Mouse (Mus musculus): Measurements from ENCODE around the gene Fktn. TPM values are rescaled to one million over a fixed set of nuclear protein-coding genes. Genes with fewer than 3 reads are reported as not detected.
"Not testable (repeated sequence)": the region's sequence is repeated elsewhere in the genome, so short reads cannot be mapped to it uniquely, and the experiment has no call there.

The Fktn gene
- total RNA-seq (2021) (10 to 100 TPM; 20.4 to 21.4 TPM), polyA plus RNA-seq (2012; rRNA removed) (6.6 and 15.8 TPM in 2 replicates)
- long read RNA-seq, full-length matches to known transcripts: 6 of 13 reads
- long read RNA-seq, partial matches to known transcripts: 4 of 13 reads
- long read RNA-seq, other reads (novel, unspliced or antisense): 3 of 13 reads

GRCm38 (mm10) chr4:53713704-53714050 lies at the start of gene Fktn:
Fktn (plus strand) TSS chr4:53713998.
- TF ChIP-seq CTCF (IDR thresholded peaks at IDR 0.05): no peak
- TF ChIP-seq EP300 (IDR thresholded peaks at IDR 0.05; ENCODE audit: insufficient read depth, low read depth, low read length): no peak
- no peak for TF ChIP-seq POLR2A (IDR thresholded peaks at IDR 0.05; ENCODE audit: insufficient read depth, low read depth, low read length)
- peak within 1 kb of the TSS; percentile 72 for H3K4me3 ChIP-seq
- DNase-seq: no peak
- no peaks in the 10 kb centered on the region; the same call in 1 of the 2 replicates for H3K27me3 ChIP-seq (ENCODE audit: control insufficient read depth, insufficient read depth, low read length)
- 26% methylated on average over 7 of the region's 7 CpGs for WGBS
- peaks cover 3% of the 10 kb centered on the region; the same call in 1 of the 2 replicates for H3K36me3 ChIP-seq (ENCODE audit: control insufficient read depth, insufficient read depth, low read length)
- H3K27ac ChIP-seq: peak within 1 kb of the TSS; percentile 90
- intact Hi-C loops (cut with DNase I): loop anchor here (1.0 kb wide), 1 partner anchor 82 kb away; the partner anchor contains the start of gene Fsd1l
- peaks cover 2% of the 10 kb centered on the region; the same call in 1 of the 2 replicates for H3K79me2 ChIP-seq (replicated peaks; ENCODE audit: control insufficient read depth, insufficient read depth, low read length)
- H3K9ac ChIP-seq (ENCODE audit: low read depth, low read length): peak within 1 kb of the TSS; percentile 96
- H3K4me1 ChIP-seq (ENCODE audit: control insufficient read depth, insufficient read depth, low read length): no peaks in the 10 kb centered on the region; the same call in 1 of the 2 replicates

- H3K27me3 ChIP-seq (ENCODE audit: control insufficient read depth, insufficient read depth, low read length): no peaks in the 10 kb centered on the region
- H3K4me1 ChIP-seq (ENCODE audit: control insufficient read depth, insufficient read depth, low read length): no peaks in the 10 kb centered on the region
- H3K79me2 ChIP-seq (replicated peaks; ENCODE audit: control insufficient read depth, insufficient read depth, low read length): no peaks in the 10 kb centered on the region; the same call in 1 of the 2 replicates
- H3K9ac ChIP-seq (ENCODE audit: low read depth, low read length): no peak overlapping the region
- intact Hi-C loops (cut with DNase I): no loop called here
- no peaks in the 10 kb centered on the region for H3K36me3 ChIP-seq (ENCODE audit: control insufficient read depth, insufficient read depth, low read length)
- TF ChIP-seq POLR2A (IDR thresholded peaks at IDR 0.05; ENCODE audit: insufficient read depth, low read depth, low read length) (no peak), EP300 (IDR thresholded peaks at IDR 0.05; ENCODE audit: insufficient read depth, low read depth, low read length) (no peak), CTCF (IDR thresholded peaks at IDR 0.05) (no peak)
- DNase-seq: no peak
- H3K27ac ChIP-seq: no peak overlapping the region
- H3K4me3 ChIP-seq: no peak overlapping the region
- WGBS: 48% methylated on average over 8 of the region's 8 CpGs
Observed at GRCm38 (mm10) chr4:53682092-53682491, 31.7 kb upstream of the Fktn start.

GRCm38 (mm10) chr4:53688965-53689364 lies 24.8 kb upstream of the Fktn start:
- Histone ChIP-seq H3K36me3 (ENCODE audit: control insufficient read depth, insufficient read depth, low read length) (no peaks in the 10 kb centered on the region), H3K79me2 (replicated peaks; ENCODE audit: control insufficient read depth, insufficient read depth, low read length) (no peaks in the 10 kb centered on the region; the same call in 1 of the 2 replicates), H3K4me3 (no peak overlapping the region), H3K4me1 (ENCODE audit: control insufficient read depth, insufficient read depth, low read length) (no peaks in the 10 kb centered on the region), H3K27me3 (ENCODE audit: control insufficient read depth, insufficient read depth, low read length) (no peaks in the 10 kb centered on the region), H3K27ac (no peak overlapping the region), H3K9ac (ENCODE audit: low read depth, low read length) (no peak overlapping the region)
- WGBS: 89% methylated on average over 4 of the region's 4 CpGs
- no peak for DNase-seq
- intact Hi-C loops (cut with DNase I): no loop called here
- TF ChIP-seq CTCF (IDR thresholded peaks at IDR 0.05) (no peak), EP300 (IDR thresholded peaks at IDR 0.05; ENCODE audit: insufficient read depth, low read depth, low read length) (no peak), POLR2A (IDR thresholded peaks at IDR 0.05; ENCODE audit: insufficient read depth, low read depth, low read length) (no peak)

- Histone ChIP-seq H3K4me1 (ENCODE audit: control insufficient read depth, insufficient read depth, low read length) (no peaks in the 10 kb centered on the region), H3K27me3 (ENCODE audit: control insufficient read depth, insufficient read depth, low read length) (no peaks in the 10 kb centered on the region), H3K9ac (ENCODE audit: low read depth, low read length) (no peak overlapping the region), H3K36me3 (ENCODE audit: control insufficient read depth, insufficient read depth, low read length) (no peaks in the 10 kb centered on the region), H3K79me2 (replicated peaks; ENCODE audit: control insufficient read depth, insufficient read depth, low read length) (no peaks in the 10 kb centered on the region), H3K4me3 (no peak overlapping the region), H3K27ac (no peak overlapping the region)
- DNase-seq: no peak
- 90% methylated on average over 1 of the region's 1 CpGs for WGBS
- intact Hi-C loops (cut with DNase I): no loop called here
- TF ChIP-seq EP300 (IDR thresholded peaks at IDR 0.05; ENCODE audit: insufficient read depth, low read depth, low read length) (no peak), POLR2A (IDR thresholded peaks at IDR 0.05; ENCODE audit: insufficient read depth, low read depth, low read length) (no peak), CTCF (IDR thresholded peaks at IDR 0.05) (no peak)
Observed at GRCm38 (mm10) chr4:53691418-53691817, 22.4 kb upstream of the Fktn start.

GRCm38 (mm10) chr4:53709166-53709565 lies 4.6 kb upstream of the Fktn start:
- H3K79me2 ChIP-seq (replicated peaks; ENCODE audit: control insufficient read depth, insufficient read depth, low read length); intact Hi-C loops (cut with DNase I); H3K27ac ChIP-seq; H3K4me3 ChIP-seq; H3K4me1 ChIP-seq (ENCODE audit: control insufficient read depth, insufficient read depth, low read length); H3K27me3 ChIP-seq (ENCODE audit: control insufficient read depth, insufficient read depth, low read length); H3K9ac ChIP-seq (ENCODE audit: low read depth, low read length); H3K36me3 ChIP-seq (ENCODE audit: control insufficient read depth, insufficient read depth, low read length); DNase-seq: not testable (repeated sequence)

GRCm38 (mm10) chr4:53710021-53710420 lies 3.8 kb upstream of the Fktn start:
- no peak overlapping the region for H3K4me3 ChIP-seq
- no peaks in the 10 kb centered on the region for H3K4me1 ChIP-seq (ENCODE audit: control insufficient read depth, insufficient read depth, low read length)
- no peaks in the 10 kb centered on the region for H3K36me3 ChIP-seq (ENCODE audit: control insufficient read depth, insufficient read depth, low read length)
- no peak overlapping the region for H3K27ac ChIP-seq
- no peak for DNase-seq
- H3K79me2 ChIP-seq (replicated peaks; ENCODE audit: control insufficient read depth, insufficient read depth, low read length): no peaks in the 10 kb centered on the region; the same call in 1 of the 2 replicates
- TF ChIP-seq CTCF (IDR thresholded peaks at IDR 0.05) (no peak), EP300 (IDR thresholded peaks at IDR 0.05; ENCODE audit: insufficient read depth, low read depth, low read length) (no peak), POLR2A (IDR thresholded peaks at IDR 0.05; ENCODE audit: insufficient read depth, low read depth, low read length) (no peak)
- H3K9ac ChIP-seq (ENCODE audit: low read depth, low read length): no peak overlapping the region
- WGBS: 95% methylated on average over 2 of the region's 2 CpGs
- no peaks in the 10 kb centered on the region; the same call in 1 of the 2 replicates for H3K27me3 ChIP-seq (ENCODE audit: control insufficient read depth, insufficient read depth, low read length)
- intact Hi-C loops (cut with DNase I): no loop called here
